Mouse (Mus musculus): Measurements from ENCODE around the gene Crip2.

DNA sequence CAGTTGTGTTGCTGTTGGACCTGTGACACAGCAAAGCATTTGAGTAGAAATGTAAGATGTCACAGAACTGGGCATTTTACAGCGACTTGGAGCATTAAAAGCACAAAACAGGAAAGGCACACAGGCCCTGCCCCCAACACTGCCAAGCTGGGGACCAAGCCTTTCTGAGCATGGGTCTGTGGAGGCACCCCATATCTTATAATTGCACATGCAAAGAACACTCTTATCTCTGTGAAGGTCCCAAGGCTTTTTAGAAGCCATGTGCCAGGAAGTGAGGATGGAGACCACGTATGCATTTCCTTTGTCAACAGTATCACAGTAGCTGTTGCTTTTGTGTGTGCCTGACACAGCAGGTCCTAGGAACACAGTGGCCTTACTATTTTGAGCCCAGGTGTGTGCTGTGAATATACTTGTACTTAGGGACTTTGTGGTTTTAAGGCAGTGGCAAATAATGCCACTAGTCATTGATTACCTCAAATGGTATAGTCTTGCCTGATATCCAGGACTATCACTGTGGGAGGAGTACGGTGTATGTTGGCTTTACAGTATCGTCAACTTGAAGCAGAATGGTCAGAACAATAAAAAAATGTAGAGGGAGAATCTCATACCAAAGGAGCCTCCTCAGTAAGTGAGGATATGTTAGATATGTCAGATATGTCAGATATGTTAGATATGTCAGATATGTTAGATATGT lies 32.5 kb upstream of the Crip2 start:
- TF ChIP-seq CTCF (IDR thresholded peaks at IDR 0.05; ENCODE audit: control insufficient read depth, insufficient read depth, insufficient replicate concordance, low read depth, low read length) (no peak), POLR2A (IDR thresholded peaks at IDR 0.05; ENCODE audit: control insufficient read depth, low read depth, low read length) (no peak)
